Mouse (Mus musculus) neural tube, embryonic 12.5 days (tissue): ENCODE results near the gene Zfp985. TPM values are rescaled to one million over a fixed set of nuclear protein-coding genes. Genes with fewer than 3 reads are reported as not detected.
"Not testable (repeated sequence)": the region's sequence is repeated elsewhere in the genome, so short reads cannot be mapped to it uniquely, and the experiment has no call there.

Source experiments
- ATAC-seq: fragments of 200-750 bp; cut with Nextera tagmentation; 2 replicates; pipeline ENCODE4 v1.8.0; 2017; ENCODE audit warnings: low read depth, mild to moderate bottlenecking, moderate TSS enrichment, moderate library complexity; ENCODE audit not compliant: low FRiP score
- H3K27ac ChIP-seq: fragments of 300-500 bp; sonication (generic); 2 replicates; pipeline ENCODE4 v1.5.1; 2016
- H3K27me3 ChIP-seq: fragments of 300-500 bp; sonication (generic); replicated peaks from 2 replicates; pipeline ENCODE4 v1.6.1; 2016; ENCODE audit warnings: mild to moderate bottlenecking
- H3K36me3 ChIP-seq: fragments of 300-500 bp; sonication (generic); 2 replicates; pipeline ENCODE4 v1.6.1; 2016; ENCODE audit warnings: mild to moderate bottlenecking
- H3K4me1 ChIP-seq: fragments of 300-500 bp; sonication (generic); 2 replicates; pipeline ENCODE4 v1.6.1; 2016
- H3K4me2 ChIP-seq: fragments of 300-500 bp; sonication (generic); replicated peaks from 2 replicates; pipeline ENCODE4 v1.6.1; 2016; ENCODE audit warnings: mild to moderate bottlenecking
- H3K4me3 ChIP-seq: fragments of 300-500 bp; sonication (generic); 2 replicates; pipeline ENCODE4 v1.5.1; 2016
- H3K9ac ChIP-seq: fragments of 300-500 bp; sonication (generic); 2 replicates; pipeline ENCODE4 v1.6.1; 2016; ENCODE audit warnings: mild to moderate bottlenecking
- H3K9me3 ChIP-seq: fragments of 300-500 bp; sonication (generic); 2 replicates; pipeline ENCODE4 v1.6.1; 2016; ENCODE audit warnings: mild to moderate bottlenecking
- WGBS: fragments of 180-500 bp; shearing (Covaris S2); methylation state at CpG from one replicate; pipeline ENCODE4 v1.1.7; 2016; 5-methylcytosine and 5-hydroxymethylcytosine counted together
- polyA plus RNA-seq: library from polyadenylated mRNA; unstranded; fragments of >200 nt; fragmentation: Nextera tagmentation; extraction: Ambion mirVana; gene quantifications from 2 replicates; pipeline ENCODE4 v1.2.1, GENCODE M21; 2016

The Zfp985 gene
- polyA plus RNA-seq: 0.26 TPM in 1 of 2 replicates, not detected in the other

GRCm38 (mm10) chr4:147553071-147553470, at the start of gene Zfp985:
TSS of gene Zfp985 (plus strand) at chr4:147553277.
- not testable (repeated sequence) for ATAC-seq, H3K27ac ChIP-seq, H3K4me3 ChIP-seq, H3K36me3 ChIP-seq, H3K9ac ChIP-seq, H3K27me3 ChIP-seq, H3K4me1 ChIP-seq, H3K4me2 ChIP-seq
- H3K9me3 ChIP-seq: peaks cover 18% of the 10 kb centered on the region
- WGBS: 83% methylated on average over 5 of the region's 5 CpGs

- H3K9ac ChIP-seq: no peak overlapping the region
- H3K27me3 ChIP-seq: no peaks in the 10 kb centered on the region
- no peak for ATAC-seq
- no peak overlapping the region for H3K27ac ChIP-seq
- H3K4me1 ChIP-seq: no peaks in the 10 kb centered on the region
- H3K36me3 ChIP-seq: no peaks in the 10 kb centered on the region
- H3K9me3 ChIP-seq: peaks cover 28% of the 10 kb centered on the region
- no peak overlapping the region for H3K4me3 ChIP-seq
- H3K4me2 ChIP-seq: no peak overlapping the region
- WGBS: 86% methylated on average over 2 of the region's 2 CpGs
Observed at GRCm38 (mm10) chr4:147509174-147509573, 43.9 kb upstream of the Zfp985 start.

GRCm38 (mm10) chr4:147518981-147519380, 34.1 kb upstream of the Zfp985 start:
- H3K27ac ChIP-seq: no peak overlapping the region
- peak; percentile 38; the same call in 1 of the 2 replicates for ATAC-seq
- peaks cover 57% of the 10 kb centered on the region for H3K9me3 ChIP-seq
- no peaks in the 10 kb centered on the region for H3K4me1 ChIP-seq
- no peak overlapping the region for H3K4me3 ChIP-seq
- WGBS: 71% methylated on average over 2 of the region's 2 CpGs
- H3K9ac ChIP-seq: no peak overlapping the region
- no peaks in the 10 kb centered on the region for H3K27me3 ChIP-seq
- no peak overlapping the region for H3K4me2 ChIP-seq
- H3K36me3 ChIP-seq: no peaks in the 10 kb centered on the region

- Histone ChIP-seq H3K36me3 (no peaks in the 10 kb centered on the region), H3K9me3 (peaks cover 58% of the 10 kb centered on the region), H3K9ac (no peak overlapping the region), H3K4me1 (no peaks in the 10 kb centered on the region), H3K27ac (no peak overlapping the region), H3K27me3 (no peaks in the 10 kb centered on the region), H3K4me2 (no peak overlapping the region), H3K4me3 (no peak overlapping the region)
- no peak for ATAC-seq
Observed at GRCm38 (mm10) chr4:147520100-147520499, 33.0 kb upstream of the Zfp985 start.

- Histone ChIP-seq H3K9me3 (peaks cover 51% of the 10 kb centered on the region), H3K36me3 (no peaks in the 10 kb centered on the region), H3K27ac (no peak overlapping the region), H3K4me1 (no peaks in the 10 kb centered on the region), H3K4me3 (no peak overlapping the region), H3K4me2 (no peak overlapping the region), H3K27me3 (no peaks in the 10 kb centered on the region), H3K9ac (no peak overlapping the region)
- WGBS: 90% methylated on average over 1 of the region's 1 CpGs
- ATAC-seq: no peak
Observed at GRCm38 (mm10) chr4:147525125-147525524, 28.0 kb upstream of the Zfp985 start.

GRCm38 (mm10) chr4:147530366-147530765, 22.7 kb upstream of the Zfp985 start:
- H3K9me3 ChIP-seq: peaks cover 37% of the 10 kb centered on the region
- WGBS: 88% methylated on average over 1 of the region's 1 CpGs
- H3K4me1 ChIP-seq: no peaks in the 10 kb centered on the region
- H3K9ac ChIP-seq: no peak overlapping the region
- no peak for ATAC-seq
- H3K4me3 ChIP-seq: no peak overlapping the region
- no peak overlapping the region for H3K27ac ChIP-seq
- H3K27me3 ChIP-seq: no peaks in the 10 kb centered on the region
- no peak overlapping the region for H3K4me2 ChIP-seq
- no peaks in the 10 kb centered on the region for H3K36me3 ChIP-seq

- not testable (repeated sequence) for H3K36me3 ChIP-seq, H3K27ac ChIP-seq, H3K4me3 ChIP-seq, H3K9ac ChIP-seq, H3K4me1 ChIP-seq, H3K27me3 ChIP-seq, H3K4me2 ChIP-seq, ATAC-seq
- H3K9me3 ChIP-seq: peaks cover 48% of the 10 kb centered on the region
Observed at GRCm38 (mm10) chr4:147535916-147536315, 17.2 kb upstream of the Zfp985 start.

GRCm38 (mm10) chr4:147537702-147538101, 15.4 kb upstream of the Zfp985 start:
- H3K4me2 ChIP-seq: no peak overlapping the region
- H3K4me1 ChIP-seq: no peaks in the 10 kb centered on the region

GRCm38 (mm10) chr4:147539918-147540317, 13.2 kb upstream of the Zfp985 start, which contains the start of gene Gm16503:
TSS of gene Gm16503 (plus strand) at chr4:147540218.
- WGBS: 88% methylated on average over 3 of the region's 3 CpGs
- H3K9ac ChIP-seq, ATAC-seq, H3K27me3 ChIP-seq, H3K4me3 ChIP-seq, H3K4me2 ChIP-seq, H3K4me1 ChIP-seq, H3K27ac ChIP-seq, H3K36me3 ChIP-seq: not testable (repeated sequence)
- H3K9me3 ChIP-seq: peaks cover 59% of the 10 kb centered on the region

More at GRCm38 (mm10) chr4:147537702-147538101, 15.4 kb upstream of the Zfp985 start:
- Histone ChIP-seq H3K27me3 (no peaks in the 10 kb centered on the region), H3K27ac (no peak overlapping the region), H3K9ac (no peak overlapping the region), H3K4me3 (no peak overlapping the region), H3K36me3 (no peaks in the 10 kb centered on the region), H3K9me3 (peaks cover 48% of the 10 kb centered on the region)
- no peak for ATAC-seq
- 79% methylated on average over 2 of the region's 2 CpGs for WGBS

GRCm38 (mm10) chr4:147541105-147541504, 12.0 kb upstream of the Zfp985 start:
- H3K4me3 ChIP-seq: no peak overlapping the region
- no peak overlapping the region for H3K9ac ChIP-seq
- H3K4me2 ChIP-seq: no peak overlapping the region
- no peak overlapping the region for H3K27ac ChIP-seq
- no peak for ATAC-seq
- peaks cover 50% of the 10 kb centered on the region for H3K9me3 ChIP-seq
- no peaks in the 10 kb centered on the region for H3K4me1 ChIP-seq
- no peaks in the 10 kb centered on the region for H3K27me3 ChIP-seq
- no peaks in the 10 kb centered on the region for H3K36me3 ChIP-seq

GRCm38 (mm10) chr4:147554361-147554760, 1.3 kb downstream of the Zfp985 start:
- not testable (repeated sequence) for H3K27me3 ChIP-seq, H3K4me2 ChIP-seq, H3K9ac ChIP-seq, H3K4me1 ChIP-seq, H3K36me3 ChIP-seq, H3K27ac ChIP-seq, H3K4me3 ChIP-seq, ATAC-seq
- 76% methylated on average over 2 of the region's 2 CpGs for WGBS
- H3K9me3 ChIP-seq: peaks cover 18% of the 10 kb centered on the region

GRCm38 (mm10) chr4:147556921-147557320, 3.8 kb downstream of the Zfp985 start:
- not testable (repeated sequence) for H3K4me2 ChIP-seq, H3K36me3 ChIP-seq, H3K4me1 ChIP-seq, H3K27me3 ChIP-seq, H3K27ac ChIP-seq, H3K4me3 ChIP-seq, H3K9ac ChIP-seq, ATAC-seq
- peaks cover 22% of the 10 kb centered on the region for H3K9me3 ChIP-seq
- 78% methylated on average over 1 of the region's 1 CpGs for WGBS

- H3K4me2 ChIP-seq, H3K4me3 ChIP-seq, ATAC-seq, H3K27me3 ChIP-seq, H3K9ac ChIP-seq, H3K27ac ChIP-seq, H3K4me1 ChIP-seq, H3K36me3 ChIP-seq: not testable (repeated sequence)
- peaks cover 16% of the 10 kb centered on the region for H3K9me3 ChIP-seq
Observed at GRCm38 (mm10) chr4:147558011-147558410, 4.9 kb downstream of the Zfp985 start.
